Mouse (Mus musculus) liver, adult 2 months (tissue): ENCODE results near the gene Slc5a2. TPM values are rescaled to one million over a fixed set of nuclear protein-coding genes. Genes with fewer than 3 reads are reported as not detected.

ENCODE experiments used
- DNase-seq: peaks from one replicate; pipeline ENCODE4 v3.0.0-alpha.2; 2011; ENCODE audit warnings: low read depth, low spot score; ENCODE audit errors: extremely low read depth
- H3K27ac ChIP-seq: fragments of 200-500 bp; replicated peaks from 2 replicates; pipeline ENCODE4 v1.5.1; 2012; ENCODE audit warnings: low read depth, mild to moderate bottlenecking, control low read depth, inconsistent platforms, low read length; ENCODE audit not compliant: insufficient read depth
- H3K27me3 ChIP-seq: fragments of 200-500 bp; 2 replicates; pipeline ENCODE4 v1.6.1; 2012; ENCODE audit warnings: mild to moderate bottlenecking, moderate library complexity, low read length, inconsistent platforms; ENCODE audit not compliant: control insufficient read depth, insufficient read depth
- H3K36me3 ChIP-seq: fragments of 200-500 bp; 2 replicates; pipeline ENCODE4 v1.6.1; 2012; ENCODE audit warnings: low read length, inconsistent platforms; ENCODE audit not compliant: control insufficient read depth, insufficient read depth
- H3K4me1 ChIP-seq: fragments of 200-500 bp; 2 replicates; pipeline ENCODE4 v1.6.1; 2011; ENCODE audit warnings: low read length; ENCODE audit not compliant: control insufficient read depth, insufficient read depth
- H3K4me3 ChIP-seq: fragments of 200-500 bp; 2 replicates; pipeline ENCODE4 v1.5.1; 2011; ENCODE audit warnings: low read depth, mild to moderate bottlenecking, control low read depth, low read length, moderate library complexity; ENCODE audit not compliant: insufficient read depth
- H3K79me2 ChIP-seq: fragments of 200-500 bp; 2 replicates; pipeline ENCODE4 v1.6.1; 2012; ENCODE audit warnings: inconsistent platforms, mild to moderate bottlenecking, low read length, moderate library complexity; ENCODE audit not compliant: control insufficient read depth, insufficient read depth
- H3K9ac ChIP-seq: fragments of 200-500 bp; 2 replicates; pipeline ENCODE4 v1.6.1; 2012; ENCODE audit warnings: low read depth, mild to moderate bottlenecking, control low read depth, inconsistent platforms, low read length
- CTCF ChIP-seq: fragments of 200-500 bp; IDR thresholded peaks from 2 replicates; pipeline ENCODE4 v1.5.1; 2011; ENCODE audit warnings: low read depth, low read length, control low read depth
- POLR2A ChIP-seq: fragments of 200-500 bp; IDR thresholded peaks from 2 replicates; pipeline ENCODE4 v1.6.1; 2011; ENCODE audit warnings: low read length, control low read depth; ENCODE audit not compliant: insufficient read depth; ENCODE audit errors: extremely low read depth
- WGBS: fragments of 180-500 bp; shearing (Covaris S2); methylation state at CpG from one replicate; pipeline ENCODE4 v1.1.7; 2018; 5-methylcytosine and 5-hydroxymethylcytosine counted together
- polyA plus RNA-seq: library from polyadenylated mRNA; depleted of rRNA; stranded (reverse); fragments of >200 nt; gene quantifications from 2 replicates; pipeline ENCODE4 v1.2.3, GENCODE M21; 2012
- total RNA-seq: library from RNA; depleted of rRNA; stranded (reverse); fragments of >200 nt; gene quantifications from 2 replicates; pipeline ENCODE4 v1.2.3, GENCODE M21; 2014

Slc5a2 gene
- total and polyA plus RNA-seq, 2 experiments: not detected

GRCm38 (mm10) chr7:128311263-128311662 is 45.8 kb downstream of the Slc5a2 start:
- no peaks in the 10 kb centered on the region for H3K79me2 ChIP-seq
- no peak overlapping the region for H3K9ac ChIP-seq
- no peaks in the 10 kb centered on the region; the same call in 1 of the 2 replicates for H3K4me1 ChIP-seq
- no peak for DNase-seq
- no peak overlapping the region for H3K27ac ChIP-seq
- TF ChIP-seq CTCF (no peak), POLR2A (no peak)
- H3K27me3 ChIP-seq: no peaks in the 10 kb centered on the region
- no peaks in the 10 kb centered on the region for H3K36me3 ChIP-seq
- 57% methylated on average over 3 of the region's 3 CpGs for WGBS
- H3K4me3 ChIP-seq: no peak overlapping the region

- Histone ChIP-seq H3K79me2 (no peaks in the 10 kb centered on the region), H3K4me1 (no peaks in the 10 kb centered on the region; the same call in 1 of the 2 replicates), H3K27ac (no peak overlapping the region), H3K27me3 (no peaks in the 10 kb centered on the region), H3K4me3 (no peak overlapping the region), H3K9ac (no peak overlapping the region), H3K36me3 (no peaks in the 10 kb centered on the region)
- TF ChIP-seq POLR2A: no peak
- no peak for TF ChIP-seq CTCF
- no peak for DNase-seq
- 79% methylated on average over 8 of the region's 8 CpGs for WGBS
Measured at GRCm38 (mm10) chr7:128311811-128312210, 46.4 kb downstream of the Slc5a2 start.

- no peak overlapping the region for H3K27ac ChIP-seq
- no peak overlapping the region for H3K4me3 ChIP-seq
- no peak overlapping the region for H3K9ac ChIP-seq
- no peak for TF ChIP-seq CTCF
- no peak for TF ChIP-seq POLR2A
- no peaks in the 10 kb centered on the region for H3K36me3 ChIP-seq
- DNase-seq: no peak
- no peaks in the 10 kb centered on the region; the same call in 1 of the 2 replicates for H3K4me1 ChIP-seq
- WGBS: 73% methylated on average over 13 of the region's 13 CpGs
- H3K27me3 ChIP-seq: no peaks in the 10 kb centered on the region
- no peaks in the 10 kb centered on the region for H3K79me2 ChIP-seq
Measured at GRCm38 (mm10) chr7:128312375-128313059, 47.1 kb downstream of the Slc5a2 start.

- no peak overlapping the region for H3K9ac ChIP-seq
- DNase-seq: no peak
Measured at GRCm38 (mm10) chr7:128313601-128314000, 48.1 kb downstream of the Slc5a2 start.

GRCm38 (mm10) chr7:128314491-128314890 is 49.0 kb downstream of the Slc5a2 start:
- no peaks in the 10 kb centered on the region for H3K27me3 ChIP-seq
- H3K9ac ChIP-seq: no peak overlapping the region
- no peak for DNase-seq
- H3K36me3 ChIP-seq: no peaks in the 10 kb centered on the region
- H3K4me3 ChIP-seq: no peak overlapping the region
- 70% methylated on average over 7 of the region's 7 CpGs for WGBS
- TF ChIP-seq POLR2A (no peak), CTCF (no peak)
- no peaks in the 10 kb centered on the region; the same call in 1 of the 2 replicates for H3K4me1 ChIP-seq
- H3K79me2 ChIP-seq: no peaks in the 10 kb centered on the region
- no peak overlapping the region for H3K27ac ChIP-seq

More at GRCm38 (mm10) chr7:128313601-128314000, 48.1 kb downstream of the Slc5a2 start:
- no peak overlapping the region for H3K4me3 ChIP-seq
- no peaks in the 10 kb centered on the region for H3K27me3 ChIP-seq
- 83% methylated on average over 2 of the region's 2 CpGs for whole genome bisulfite sequencing
- no peaks in the 10 kb centered on the region for H3K79me2 ChIP-seq
- H3K4me1 ChIP-seq: no peaks in the 10 kb centered on the region; the same call in 1 of the 2 replicates
- TF ChIP-seq POLR2A (no peak), CTCF (no peak)
- no peaks in the 10 kb centered on the region for H3K36me3 ChIP-seq
- no peak overlapping the region for H3K27ac ChIP-seq

GRCm38 (mm10) chr7:128317011-128317410 is 51.6 kb downstream of the Slc5a2 start:
- no peak for DNase-seq
- Histone ChIP-seq H3K27ac (no peak overlapping the region), H3K9ac (no peak overlapping the region), H3K36me3 (no peaks in the 10 kb centered on the region), H3K27me3 (no peaks in the 10 kb centered on the region), H3K79me2 (no peaks in the 10 kb centered on the region), H3K4me1 (no peaks in the 10 kb centered on the region; the same call in 1 of the 2 replicates), H3K4me3 (no peak overlapping the region)
- no peak for TF ChIP-seq CTCF
- TF ChIP-seq POLR2A: no peak
- 53% methylated on average over 4 of the region's 4 CpGs for WGBS
